Mouse (Mus musculus): ENCODE data around the gene Usp4. TPM values are rescaled to one million over a fixed set of nuclear protein-coding genes. Genes with fewer than 3 reads are reported as not detected.
A peak's percentile ranks its signal among the peaks of the same experiment; 100 is the strongest.

The Usp4 gene
- total and polyA plus RNA-seq, 3 experiments: 52.1 to 93.5 (median 72.8) TPM

DNA sequence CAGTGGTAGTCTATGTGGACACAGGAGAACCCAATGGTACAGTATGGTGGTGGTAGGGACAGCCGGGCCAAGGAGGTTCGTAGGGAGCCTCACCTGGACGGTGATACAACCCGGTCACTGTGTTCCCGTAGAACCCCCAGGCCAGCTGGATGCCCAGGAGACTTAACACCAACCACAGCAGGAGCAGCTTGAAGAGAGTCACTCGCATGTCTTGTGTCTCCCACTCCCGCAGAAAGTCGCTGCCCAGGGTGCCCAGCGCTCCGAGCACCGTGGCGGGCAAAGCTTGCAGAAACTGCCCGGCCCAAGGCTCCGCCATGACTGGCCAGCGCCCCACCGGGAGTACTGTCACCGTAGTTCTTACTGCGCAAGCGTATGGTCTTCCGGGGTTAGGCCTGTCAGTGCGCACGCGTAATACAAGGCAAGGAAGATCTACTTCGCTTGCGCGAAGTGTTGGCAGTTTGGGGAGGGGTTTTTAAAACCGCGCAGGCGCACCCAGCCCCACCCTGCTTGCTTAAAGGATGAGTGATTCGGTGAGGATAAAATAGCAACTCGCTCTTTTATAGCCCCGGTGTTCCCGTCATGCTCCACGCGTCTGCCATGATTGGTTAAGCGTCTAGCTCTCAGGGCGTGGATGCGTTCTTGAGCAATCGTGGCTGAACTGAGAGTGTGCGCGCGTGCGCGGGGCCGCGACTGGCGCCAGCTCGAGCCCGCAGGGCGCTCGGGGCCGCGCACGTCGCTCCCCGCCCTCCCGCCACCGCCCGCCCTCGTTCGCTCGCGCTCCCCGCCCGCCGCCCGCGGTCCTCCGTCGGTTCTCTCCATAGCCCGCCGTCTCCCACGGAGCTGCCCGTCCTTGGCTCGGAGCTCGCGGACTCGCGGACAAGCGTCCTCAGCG, 41.8 kb upstream of the Usp4 start, which contains the start of the genes Rhoa and Tcta (continued):
- TF ChIP-seq MXI1 (IDR thresholded peaks at IDR 0.05; ENCODE audit: low read depth, low read length) (peak; percentile 80), TCF12 (IDR thresholded peaks at IDR 0.05; ENCODE audit: low read depth, low read length) (peak; percentile 87), SMC3 (IDR thresholded peaks at IDR 0.05; ENCODE audit: low read depth, low read length) (no peak), NRF1 (IDR thresholded peaks at IDR 0.05; ENCODE audit: low read depth, low read length) (peak; percentile 93), ETS1 (conservative IDR thresholded peaks at IDR 0.05; ENCODE audit: low read depth, low read length) (0 out of 2 replicates have a peak, but pooled peaks have one; percentile 8), MAX (IDR thresholded peaks at IDR 0.05; ENCODE audit: low read length) (peak; percentile 36; the same call in 1 of the 2 replicates), POLR2AphosphoS2 (IDR thresholded peaks at IDR 0.05; ENCODE audit: low read depth, low read length) (peak; percentile 88), MAZ (IDR thresholded peaks at IDR 0.05; ENCODE audit: low read depth, low read length) (peak; percentile 82), MAFK (IDR thresholded peaks at IDR 0.05; ENCODE audit: insufficient replicate concordance, low read length) (0 out of 2 replicates have a peak, but pooled peaks have one; percentile 8), JUND (conservative IDR thresholded peaks at IDR 0.05; ENCODE audit: low read depth, low read length) (0 out of 2 replicates have a peak, but pooled peaks have one; percentile 15), PAX5 (IDR thresholded peaks at IDR 0.05; ENCODE audit: low read length) (no peak), CHD1 (IDR thresholded peaks at IDR 0.05; ENCODE audit: low read depth, low read length) (no peak)

DNA sequence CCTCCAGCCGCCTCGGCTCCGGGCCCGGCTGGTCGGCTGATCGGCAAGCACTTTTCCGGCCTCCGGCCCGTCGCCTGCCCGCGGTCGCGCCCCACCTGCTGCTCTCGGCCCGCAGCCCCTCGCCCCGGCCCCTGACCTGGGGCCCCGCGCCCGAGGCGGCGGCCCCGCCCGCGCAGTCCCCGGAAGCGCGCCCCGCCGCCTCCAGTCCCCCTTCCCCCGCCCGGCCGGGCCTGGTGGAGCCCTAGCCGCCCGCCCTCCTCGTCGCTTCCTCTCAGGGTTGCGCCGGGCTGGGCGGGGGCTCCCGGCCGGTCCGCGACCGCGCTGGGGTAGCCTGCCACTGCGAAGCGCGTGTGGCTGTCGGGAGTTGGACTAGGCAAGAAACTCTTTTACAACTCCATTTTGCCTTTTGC, 41.1 kb upstream of the Usp4 start:
- no peaks in the 10 kb centered on the region for H3K27me3 ChIP-seq (replicated peaks)
- peak overlapping the region; percentile 78 for H3K9ac ChIP-seq (ENCODE audit: insufficient read depth, low read depth)
- DNase-seq (ENCODE audit: extremely low read depth): peak; percentile 72
- in situ Hi-C loops (cut with MboI; ENCODE audit: low pct_ligation_motif_present, low pct_unique_long_range_greater_than_20kb, low sequenced_read_pairs): no loop called here
- H3K79me2 ChIP-seq (replicated peaks; ENCODE audit: control insufficient read depth, extremely low read depth, insufficient read depth, poor library complexity, severe bottlenecking): peaks cover 43% of the 10 kb centered on the region
- H3K4me3 ChIP-seq (replicated peaks in 1 of 3; ENCODE audit: low read depth in 2 of 3, low read length in 2 of 3, poor library complexity in 1 of 3): peak overlapping the region; percentile 68 to 80 (median 71)
- peaks cover 5 to 55% of the 10 kb centered on the region in 2 experiments; a peak in 3 of 4 replicates for H3K4me1 ChIP-seq (ENCODE audit: control insufficient read depth in 1 of 2, insufficient read depth in 2 of 2)
- H3K4me2 ChIP-seq (ENCODE audit: insufficient read depth, low read depth, poor library complexity, severe bottlenecking): no peak overlapping the region
- peak overlapping the region; percentile 90 for H3K27ac ChIP-seq (ENCODE audit: insufficient read depth, low read depth)
- peaks cover 14 to 35% of the 10 kb centered on the region in 2 experiments for H3K36me3 ChIP-seq (replicated peaks in 1 of 2; ENCODE audit: control insufficient read depth in 1 of 2, insufficient read depth in 1 of 2, low read length in 1 of 2)
- peak; percentile 77 for TF ChIP-seq ELF1 (IDR thresholded peaks at IDR 0.05; ENCODE audit: low read depth, low read length)
- TF ChIP-seq TCF12 (IDR thresholded peaks at IDR 0.05; ENCODE audit: low read depth, low read length): peak; percentile 68; the same call in 1 of the 2 replicates
- peak; percentile 50; the same call in 1 of the 2 replicates for TF ChIP-seq MEF2A (IDR thresholded peaks at IDR 0.05; ENCODE audit: borderline replicate concordance, low read depth, low read length)
- TF ChIP-seq SIN3A (IDR thresholded peaks at IDR 0.05; ENCODE audit: low read length): peak; percentile 40
- no peak for TF ChIP-seq RCOR1 (conservative IDR thresholded peaks at IDR 0.05; ENCODE audit: low read depth, low read length)
- peak; percentile 99 for TF ChIP-seq UBTF (IDR thresholded peaks at IDR 0.05; ENCODE audit: low read depth, low read length)
- no peak; the same call in 1 of the 2 replicates for TF ChIP-seq CHD1 (IDR thresholded peaks at IDR 0.05; ENCODE audit: low read depth, low read length)
- no peak for TF ChIP-seq MAFK (IDR thresholded peaks at IDR 0.05; ENCODE audit: insufficient replicate concordance, low read length)
- TF ChIP-seq KAT2A (IDR thresholded peaks at IDR 0.05; ENCODE audit: insufficient replicate concordance, low read length): 0 out of 2 replicates have a peak, but pooled peaks have one; percentile 41
- TF ChIP-seq MXI1 (IDR thresholded peaks at IDR 0.05; ENCODE audit: low read depth, low read length): peak; percentile 84
- peak; percentile 49 for TF ChIP-seq HCFC1 (IDR thresholded peaks at IDR 0.05; ENCODE audit: low read depth, low read length)
- H3K9me3 ChIP-seq (replicated peaks; ENCODE audit: low read length): no peaks in the 10 kb centered on the region
- dilution Hi-C loops (cut with MboI; ENCODE audit: extremely low pct_ligation_motif_present, extremely low pct_unique_long_range_greater_than_20kb, low sequenced_read_pairs): no loop called here

All from CH12.LX (cell line).